Mouse (Mus musculus) hindbrain, embryonic 11.5 days (tissue): ENCODE data around the gene BC017158. TPM values are rescaled to one million over a fixed set of nuclear protein-coding genes. Genes with fewer than 3 reads are reported as not detected.

Source experiments
- polyA plus RNA-seq: library from polyadenylated mRNA; unstranded; fragments of >200 nt; fragmentation: Nextera tagmentation; extraction: Ambion mirVana; gene quantifications from 2 replicates; pipeline ENCODE4 v1.2.1, GENCODE M21; 2014

BC017158 gene
- polyA plus RNA-seq, 1 experiment from 2014 or later: 22.0 TPM

Other genes with a start within 250 kb of the BC017158 start
- gene Itgam, start 235.5 kb downstream of the BC017158 start, polyA plus RNA-seq: 0.42 TPM in 2 replicates
- gene Gm49368, start 235.5 kb downstream of the BC017158 start, polyA plus RNA-seq: not detected in 2 replicates
- gene Itgax, start 168.6 kb downstream of the BC017158 start, polyA plus RNA-seq: not detected in 2 replicates
- gene Itgad, start 143.8 kb downstream of the BC017158 start, polyA plus RNA-seq: not detected in 2 replicates
- 0.36 and 0.54 TPM in 2 replicates for gene Cox6a2, start 91.8 kb downstream of the BC017158 start, polyA plus RNA-seq
- 6.5 and 7.4 TPM in 2 replicates for gene Armc5, start 60.8 kb downstream of the BC017158 start, polyA plus RNA-seq
- 12.3 and 13.3 TPM in 2 replicates for gene 9130023H24Rik, start 60.1 kb downstream of the BC017158 start, polyA plus RNA-seq
- 33.0 and 40.9 TPM in 2 replicates for gene Tgfb1i1, start 51.4 kb downstream of the BC017158 start, polyA plus RNA-seq
- 0.25 TPM in 1 of 2 replicates, not detected in the other for gene Slc5a2, start 32.5 kb downstream of the BC017158 start, polyA plus RNA-seq
- 12.4 TPM in 2 replicates for gene Rgs10, start 120.6 kb upstream of the BC017158 start, polyA plus RNA-seq
- gene Tial1, start 163.5 kb upstream of the BC017158 start, polyA plus RNA-seq: 42.0 and 50.4 TPM in 2 replicates
- 4.3 and 5.6 TPM in 2 replicates for gene Bag3, start 225.4 kb upstream of the BC017158 start, polyA plus RNA-seq